Mouse (Mus musculus) layer of hippocampus, adult 6 months (tissue): ENCODE measurements around the gene Sema3d. TPM values are rescaled to one million over a fixed set of nuclear protein-coding genes. Genes with fewer than 3 reads are reported as not detected.

Experiments used
- long read RNA-seq, 2 experiments: library from polyadenylated mRNA; unstranded; transcript quantifications; one replicate each; pipeline ENCODE4 v2.0.0; 2019 to 2020
- polyA plus RNA-seq: library from polyadenylated mRNA; unstranded; fragments of <200 nt; fragmentation: Nextera tagmentation; gene quantifications from 2 replicates; pipeline ENCODE4 v1.2.3, GENCODE M21; 2021

The Sema3d gene
- 1.1 TPM in 2 replicates for polyA plus RNA-seq
- long read RNA-seq, experiment 1, full-length matches to known transcripts, result 2 of 2 reads
- long read RNA-seq, experiment 1, partial matches to known transcripts, result 0 of 2 reads
- long read RNA-seq, experiment 1, other reads (novel, unspliced or antisense), result 0 of 2 reads
- long read RNA-seq, experiment 2, full-length matches to known transcripts, result 4 of 4 reads
- long read RNA-seq, experiment 2, partial matches to known transcripts, result 0 of 4 reads
- long read RNA-seq, experiment 2, other reads (novel, unspliced or antisense), result 0 of 4 reads

GRCm38 (mm10) chr5:12383133-12383959 is at the start of gene Sema3d:
Gene Sema3d, plus strand, starts transcription at chr5:12383385.

